Mouse (Mus musculus): ENCODE data around the gene Epp13.
"Not testable (repeated sequence)": the region's sequence is repeated elsewhere in the genome, so short reads cannot be mapped to it uniquely, and the experiment has no call there.

The Epp13 gene

DNA sequence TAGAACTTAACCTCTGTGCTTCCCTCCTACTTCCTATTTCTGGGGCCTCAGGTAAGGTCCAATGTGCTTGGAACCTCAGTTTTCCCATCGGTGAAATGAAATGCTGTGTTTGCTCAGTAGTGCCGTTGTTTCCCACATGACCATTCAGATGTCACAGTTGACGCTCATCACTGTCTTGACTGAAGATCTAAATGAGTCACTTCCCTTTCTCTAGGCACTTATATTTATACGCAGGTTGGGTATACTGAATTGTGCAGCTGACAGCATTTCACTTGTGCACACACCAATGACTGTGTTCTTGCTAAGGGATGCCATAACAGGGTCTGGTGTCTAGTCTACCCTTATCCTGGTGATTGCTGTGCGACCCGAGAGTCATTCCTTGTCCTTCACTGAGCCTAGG, 32.9 kb downstream of the Epp13 start:
- DNase-seq (ENCODE audit: low spot score in 2 of 2) = no peak

DNA sequence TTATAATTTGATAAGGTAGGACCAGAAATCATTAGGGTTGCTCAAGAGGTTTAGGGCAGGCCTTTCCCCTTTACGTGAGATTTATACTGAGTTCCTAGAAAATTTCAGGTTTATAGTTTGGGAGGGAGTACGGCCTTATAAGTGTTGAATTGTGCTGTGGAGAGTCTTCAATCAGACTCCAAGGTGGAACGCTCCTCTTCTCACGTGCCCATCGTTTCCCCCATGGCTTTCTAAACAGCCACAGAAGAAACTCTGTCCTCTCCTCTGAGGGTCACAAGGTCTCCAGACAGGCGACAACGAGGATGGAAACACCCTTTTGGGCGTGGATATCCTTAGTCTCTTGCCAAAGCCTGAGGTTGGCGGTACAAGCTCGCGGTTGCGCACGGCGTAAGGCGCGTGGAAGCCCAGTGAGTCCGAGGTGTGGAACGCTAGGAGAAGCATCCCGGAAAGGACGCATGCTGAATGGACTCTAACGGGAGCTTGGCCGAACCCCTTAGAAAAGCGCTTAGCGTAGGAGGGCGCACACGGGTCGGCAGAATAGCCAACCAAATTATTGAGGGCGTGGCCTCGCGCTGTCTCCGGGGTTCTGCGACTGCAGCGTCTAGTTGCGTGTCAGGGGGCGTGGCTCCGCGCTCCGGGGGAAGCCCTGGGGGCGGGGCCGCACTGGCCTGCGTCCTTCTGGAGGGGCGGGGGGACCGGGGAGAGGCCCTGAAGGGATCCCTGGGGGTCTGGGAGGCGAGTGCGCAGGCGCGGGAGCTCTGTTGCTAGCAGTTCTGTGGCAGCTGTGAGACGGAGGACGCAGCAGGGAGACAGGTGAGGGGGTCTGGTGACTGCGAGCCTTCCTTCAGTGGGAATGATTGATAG, 33.6 kb downstream of the Epp13 start, which contains the start of gene Zfp667:
Gene Zfp667 (plus strand): TSS at position 738 of the 864 bp plus-strand sequence.
- peak; percentile 84 to 98 for DNase-seq (ENCODE audit: low spot score in 2 of 2)

DNA sequence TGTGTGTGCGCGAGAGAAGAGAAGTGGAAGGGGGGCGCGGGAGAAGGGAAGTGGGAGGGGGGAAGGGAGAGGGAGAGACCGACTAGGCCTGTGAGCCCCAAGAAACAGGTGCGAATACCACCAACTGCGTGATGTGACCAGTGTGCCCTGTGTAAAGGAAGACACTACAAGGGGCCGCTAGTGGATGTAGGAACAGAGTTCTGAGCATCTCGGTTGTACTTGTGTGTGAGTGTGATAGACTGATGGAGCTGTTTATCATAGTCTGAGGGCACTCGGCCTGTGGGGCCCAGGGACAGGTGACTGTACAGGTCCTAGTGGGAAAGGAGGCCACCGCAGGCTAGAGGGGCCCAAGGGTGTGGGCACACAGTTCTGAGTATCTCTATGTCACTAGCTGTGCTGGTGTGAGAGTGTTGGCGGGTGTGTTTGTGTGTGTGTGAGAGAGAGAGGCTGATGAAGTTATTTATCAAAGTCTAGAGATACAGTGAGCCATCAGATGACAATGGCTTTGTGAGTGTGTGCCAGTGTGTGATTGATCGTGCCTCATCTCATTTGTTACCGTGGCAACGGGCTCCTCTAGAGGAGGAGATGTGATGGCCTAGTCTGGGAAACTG, 34.5 kb downstream of the Epp13 start:
- no peak for DNase-seq (ENCODE audit: low spot score in 2 of 2)

DNA sequence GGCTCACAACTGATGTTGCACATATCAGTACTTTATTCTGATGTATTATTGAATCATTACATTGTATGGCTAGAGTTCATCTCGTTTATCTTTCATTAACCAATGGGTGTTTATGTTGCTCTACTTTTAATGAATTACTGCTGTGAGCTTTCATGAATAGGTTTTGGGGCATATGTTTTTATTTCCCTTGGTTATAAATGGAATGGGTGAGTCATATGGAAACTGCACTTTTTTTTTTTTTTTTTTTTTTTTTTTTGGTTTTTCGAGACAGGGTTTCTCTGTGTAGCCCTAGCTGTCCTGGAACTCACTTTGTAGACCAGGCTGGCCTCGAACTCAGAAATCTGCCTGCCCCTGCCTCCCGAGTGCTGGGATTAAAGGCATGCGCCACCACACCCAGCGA, 38.6 kb downstream of the Epp13 start:
- DNase-seq (ENCODE audit: low spot score in 2 of 2) = not testable (repeated sequence)

DNA sequence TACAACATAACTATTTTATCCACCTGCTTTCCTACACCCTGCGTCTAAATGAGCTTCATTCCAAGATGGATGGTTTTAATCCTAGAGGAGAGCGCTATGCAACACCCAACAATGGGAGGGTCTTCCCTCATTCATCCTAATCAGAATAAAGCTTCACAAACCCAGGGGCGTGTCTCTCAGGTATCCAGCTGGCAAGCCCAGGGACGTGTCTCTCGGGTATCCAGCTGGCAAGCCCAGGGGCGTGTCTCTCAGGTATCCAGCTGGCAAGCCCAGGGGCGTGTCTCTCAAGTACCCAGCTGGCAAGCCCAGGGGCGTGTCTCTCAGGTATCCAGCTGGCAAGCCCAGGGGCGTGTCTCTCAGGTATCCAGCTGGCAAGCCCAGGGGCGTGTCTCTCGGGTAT, 48.3 kb downstream of the Epp13 start:
- not testable (repeated sequence) for DNase-seq (ENCODE audit: low spot score in 2 of 2)

DNA sequence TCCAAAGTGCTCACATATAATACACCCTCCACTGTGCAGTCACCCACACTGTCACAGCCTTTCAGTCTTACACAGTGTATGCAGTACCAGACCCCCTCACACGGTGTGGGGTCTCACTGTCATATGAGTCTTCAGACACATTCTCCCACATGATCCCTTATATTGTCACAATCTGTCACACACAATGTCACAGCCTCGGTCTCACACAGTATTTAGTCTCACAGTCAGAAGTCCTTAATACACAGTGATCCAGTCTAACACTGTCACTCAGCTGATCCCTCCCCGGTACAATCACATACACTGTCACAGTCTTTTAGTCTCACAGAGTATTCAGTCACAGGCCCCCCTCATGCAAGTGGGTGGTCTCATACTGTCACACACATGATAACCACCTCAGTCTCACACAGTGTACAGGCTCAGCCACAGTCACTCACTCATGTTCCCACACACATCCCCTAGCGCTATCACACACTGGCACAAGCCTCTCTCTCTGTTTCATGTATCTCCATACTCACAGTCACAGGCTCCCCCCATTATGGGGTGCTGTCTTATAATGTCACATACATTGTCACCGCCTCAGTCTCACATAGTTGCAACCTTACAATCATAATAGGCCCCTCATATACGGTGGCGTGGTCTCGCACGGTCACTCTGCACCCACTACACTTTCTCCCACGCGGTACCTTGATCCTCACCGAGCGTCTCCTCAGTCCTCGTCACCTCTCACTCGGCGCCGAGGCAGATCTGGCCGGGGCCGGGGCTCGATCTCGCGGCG, 78.1 kb downstream of the Epp13 start:
- DNase-seq (ENCODE audit: low spot score in 2 of 2) = peak in 1 of 2 experiments; percentile 9

DNA sequence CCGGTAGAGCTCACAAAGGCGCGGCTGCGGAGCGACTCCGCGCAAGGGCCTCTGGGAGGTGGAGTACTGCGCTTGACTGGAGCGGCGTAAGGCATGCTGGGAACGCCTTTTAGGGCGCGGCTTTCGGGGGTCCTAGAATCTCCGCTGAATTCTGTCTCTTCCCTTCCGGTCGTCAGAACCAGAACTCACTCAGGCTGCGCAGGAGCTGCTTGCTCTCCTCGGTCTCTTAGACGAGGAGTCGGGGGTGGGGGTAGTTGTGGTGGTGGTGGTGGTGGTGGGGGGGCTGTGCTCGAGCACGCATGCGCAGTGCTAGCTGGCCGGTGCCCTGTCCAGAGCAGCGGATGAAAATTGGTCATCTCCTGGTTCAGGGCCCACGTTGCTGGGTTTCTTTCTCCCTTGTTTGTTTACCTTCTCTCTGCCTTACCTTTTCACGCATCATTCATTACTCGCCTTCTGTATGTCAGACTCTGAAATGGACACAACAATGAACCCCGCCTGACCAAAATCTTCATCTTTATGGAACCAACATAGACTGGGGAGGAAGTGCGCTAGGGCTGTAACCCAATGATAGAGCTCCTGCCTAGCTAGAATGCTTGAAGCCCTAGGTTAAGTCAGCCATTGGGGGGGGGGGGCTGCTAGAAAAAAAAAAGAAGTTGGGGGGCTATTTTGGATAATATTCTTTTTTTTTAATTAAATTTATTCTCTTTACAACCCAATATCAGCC, 78.9 kb downstream of the Epp13 start, which contains the start of gene Zfp583:
Gene Zfp583 (minus strand): TSS at position 53 of the 724 bp plus-strand sequence.
- DNase-seq (ENCODE audit: low spot score in 2 of 2) = peak; percentile 54 to 84
